Mouse (Mus musculus): ENCODE results near the gene Ankef1.
A peak's percentile ranks its signal among the peaks of the same experiment; 100 is the strongest.

Ankef1 gene

GRCm38 (mm10) chr2:136501651-136502050, at the start of gene Ankef1:
Ankef1 (plus strand) TSS chr2:136501910.
- DNase-seq, result no peak

GRCm38 (mm10) chr2:136456468-136456867, 45.2 kb upstream of the Ankef1 start:
- DNase-seq, result no peak

GRCm38 (mm10) chr2:136456875-136457274, 44.8 kb upstream of the Ankef1 start:
- no peak for DNase-seq

GRCm38 (mm10) chr2:136477656-136478055, 24.1 kb upstream of the Ankef1 start:
- DNase-seq, result no peak

GRCm38 (mm10) chr2:136482269-136482668, 19.4 kb upstream of the Ankef1 start:
- DNase-seq, result no peak

GRCm38 (mm10) chr2:136483058-136483457, 18.7 kb upstream of the Ankef1 start:
- no peak for DNase-seq

- DNase-seq, result no peak
Measured at GRCm38 (mm10) chr2:136484955-136485354, 16.8 kb upstream of the Ankef1 start.

GRCm38 (mm10) chr2:136485401-136485800, 16.3 kb upstream of the Ankef1 start:
- DNase-seq, result no peak

GRCm38 (mm10) chr2:136485815-136486619, 15.7 kb upstream of the Ankef1 start:
- peak; percentile 19 for DNase-seq

GRCm38 (mm10) chr2:136486986-136487385, 14.7 kb upstream of the Ankef1 start:
- no peak for DNase-seq

GRCm38 (mm10) chr2:136511073-136511472, 9.4 kb downstream of the Ankef1 start:
- DNase-seq, result no peak

- no peak for DNase-seq
Measured at GRCm38 (mm10) chr2:136511756-136512155, 10.0 kb downstream of the Ankef1 start.

GRCm38 (mm10) chr2:136512802-136513201, 11.1 kb downstream of the Ankef1 start:
- DNase-seq, result no peak

- DNase-seq, result no peak
Measured at GRCm38 (mm10) chr2:136513806-136514205, 12.1 kb downstream of the Ankef1 start.

GRCm38 (mm10) chr2:136515501-136515900, 13.8 kb downstream of the Ankef1 start:
- DNase-seq, result no peak

GRCm38 (mm10) chr2:136528937-136529336, 27.2 kb downstream of the Ankef1 start:
- DNase-seq, result no peak

- peak; percentile 96 for DNase-seq
Measured at GRCm38 (mm10) chr2:136532033-136532432, 30.3 kb downstream of the Ankef1 start.

- no peak for DNase-seq
Measured at GRCm38 (mm10) chr2:136558020-136558419, 56.3 kb downstream of the Ankef1 start.

- no peak for DNase-seq
Measured at GRCm38 (mm10) chr2:136562336-136562735, 60.6 kb downstream of the Ankef1 start.

- no peak for DNase-seq
Measured at GRCm38 (mm10) chr2:136570856-136571255, 69.1 kb downstream of the Ankef1 start.

- no peak for DNase-seq
Measured at GRCm38 (mm10) chr2:136582762-136583161, 81.1 kb downstream of the Ankef1 start.

- DNase-seq, result peak; percentile 20
Measured at GRCm38 (mm10) chr2:136588811-136589210, 87.1 kb downstream of the Ankef1 start.

GRCm38 (mm10) chr2:136596451-136596850, 94.7 kb downstream of the Ankef1 start:
- DNase-seq, result peak; percentile 55

- peak; percentile 26 for DNase-seq
Measured at GRCm38 (mm10) chr2:136598743-136599142, 97.0 kb downstream of the Ankef1 start.

GRCm38 (mm10) chr2:136600651-136601170, 99.0 kb downstream of the Ankef1 start:
- no peak for DNase-seq
